Mouse (Mus musculus) CH12.LX (cell line): Measurements from ENCODE around the gene Pmvk.

ENCODE experiments used
- CHD2 ChIP-seq: IDR thresholded peaks from 2 replicates; pipeline ENCODE4 v1.6.1; 2011; ENCODE audit warnings: low read length, improper control_type of control experiment
- CTCF ChIP-seq, 2 experiments: IDR thresholded peaks in 1 of 2; conservative IDR thresholded peaks in 1 of 2; 2 replicates each; pipeline ENCODE4 v1.5.1; 2011 to 2012; ENCODE audit warnings: low read depth in 2 of 2, low read length in 2 of 2, improper control_type of control experiment in 1 of 2, inconsistent platforms in 1 of 2, mild to moderate bottlenecking in 1 of 2, moderate library complexity in 1 of 2
- E2F4 ChIP-seq: IDR thresholded peaks from 2 replicates; pipeline ENCODE4 v1.6.1; 2011; ENCODE audit warnings: low read depth, low read length, improper control_type of control experiment; ENCODE audit not compliant: insufficient replicate concordance
- EP300 ChIP-seq: IDR thresholded peaks from 2 replicates; pipeline ENCODE4 v1.6.1; 2011; ENCODE audit warnings: low read length, improper control_type of control experiment
- JUND ChIP-seq: conservative IDR thresholded peaks from 2 replicates; pipeline ENCODE4 v1.6.1; 2011; ENCODE audit warnings: low read depth, low read length, improper control_type of control experiment
- KAT2A ChIP-seq: IDR thresholded peaks from 2 replicates; pipeline ENCODE4 v1.6.1; 2012; ENCODE audit warnings: low read length, improper control_type of control experiment, inconsistent platforms; ENCODE audit not compliant: insufficient replicate concordance
- MAX ChIP-seq: IDR thresholded peaks from 2 replicates; pipeline ENCODE4 v1.6.1; 2011; ENCODE audit warnings: low read length, improper control_type of control experiment
- MEF2A ChIP-seq: IDR thresholded peaks from 2 replicates; pipeline ENCODE4 v1.6.1; 2014; ENCODE audit warnings: low read depth, mild to moderate bottlenecking, inconsistent platforms, low read length, improper control_type of control experiment, borderline replicate concordance
- POLR2A ChIP-seq: IDR thresholded peaks from 2 replicates; pipeline ENCODE4 v1.6.1; 2011; ENCODE audit warnings: low read depth, mild to moderate bottlenecking, improper control_type of control experiment, low read length
- SIN3A ChIP-seq: IDR thresholded peaks from 2 replicates; pipeline ENCODE4 v1.6.1; 2012; ENCODE audit warnings: low read length, improper control_type of control experiment, inconsistent platforms
- SMC3 ChIP-seq: IDR thresholded peaks from 2 replicates; pipeline ENCODE4 v1.6.1; 2011; ENCODE audit warnings: low read depth, low read length, improper control_type of control experiment
- UBTF ChIP-seq: IDR thresholded peaks from 2 replicates; pipeline ENCODE4 v1.6.1; 2012; ENCODE audit warnings: low read depth, mild to moderate bottlenecking, inconsistent platforms, low read length, improper control_type of control experiment, moderate library complexity
- USF1 ChIP-seq: IDR thresholded peaks from 2 replicates; pipeline ENCODE4 v1.6.1; 2014; ENCODE audit warnings: low read depth, mild to moderate bottlenecking, inconsistent platforms, low read length, improper control_type of control experiment
- ZC3H11A ChIP-seq: IDR thresholded peaks from 2 replicates; pipeline ENCODE4 v1.6.1; 2012; ENCODE audit warnings: low read depth, mild to moderate bottlenecking, inconsistent platforms, low read length, improper control_type of control experiment

- TF ChIP-seq CTCF (conservative IDR thresholded peaks at IDR 0.05 in 1 of 2, IDR thresholded peaks at IDR 0.05 in 1 of 2; ENCODE audit: low read depth in 2 of 2, low read length in 2 of 2) (no peak), POLR2A (no peak), MEF2A (no peak), USF1 (no peak), CHD2 (no peak), UBTF (no peak), MAX (no peak), SMC3 (no peak), ZC3H11A (no peak), JUND (no peak), SIN3A (no peak), EP300 (no peak), E2F4 (no peak), KAT2A (no peak)
These were observed 34.8 kb upstream of the Pmvk start for GRCm38 (mm10) chr3:89419571-89419970.
